Mouse (Mus musculus) heart, postnatal 36 days (tissue): ENCODE data around the gene Med23. TPM values are rescaled to one million over a fixed set of nuclear protein-coding genes. Genes with fewer than 3 reads are reported as not detected.
A peak's percentile ranks its signal among the peaks of the same experiment; 100 is the strongest.

Experiments used
- DNase-seq, 2 experiments: peaks; one replicate each; pipeline ENCODE4 v3.0.0; 2021 to 2022
- intact Hi-C: fragments of 180-260 bp; cut with DNase I; formaldehyde crosslinking; loops from one replicate; pipeline ENCODE4 v1.15.1; 2025
- total RNA-seq, 2 experiments: library from RNA; stranded (reverse); gene quantifications; 2 replicates each; pipeline ENCODE4 v1.2.3; 2021

Gene Med23
- 10 to 100 TPM; 14.1 to 15.4 TPM for total RNA-seq

DNA sequence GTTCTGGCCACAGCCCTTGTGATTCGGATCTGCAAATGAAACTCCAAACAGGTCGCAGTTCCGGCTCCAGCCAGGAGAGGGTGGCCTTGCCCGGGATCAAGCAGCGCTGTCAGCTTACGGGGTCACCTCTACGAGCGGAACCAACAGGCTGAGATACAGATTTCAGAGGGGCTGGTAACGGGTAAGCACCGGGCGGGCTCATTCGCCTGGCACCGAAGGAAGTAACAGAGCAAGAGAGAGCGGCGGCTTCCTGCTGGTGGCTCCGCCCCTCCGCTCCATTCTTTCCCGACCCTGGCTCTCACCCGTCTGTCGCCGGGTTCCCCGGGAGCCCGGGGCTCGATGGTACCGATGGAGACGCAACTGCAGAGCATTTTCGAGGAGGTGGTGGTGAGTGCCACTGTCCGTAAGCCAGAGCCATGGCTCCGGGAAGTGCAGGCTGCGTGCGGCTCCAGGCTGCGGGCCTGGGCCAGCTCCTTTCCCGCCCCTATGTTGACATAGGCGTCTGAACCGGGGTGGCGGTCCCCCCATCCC lies at the start of gene Med23:
TSS of gene Med23 (plus strand) at position 227 of the 531 bp plus-strand sequence.
- intact Hi-C loops, result loop anchor here (1.0 to 5.0 kb wide), 2 partner anchors 73 to 349 kb away; no protein-coding TSS in a partner anchor
- DNase-seq, result peak; percentile 97 to 99

DNA sequence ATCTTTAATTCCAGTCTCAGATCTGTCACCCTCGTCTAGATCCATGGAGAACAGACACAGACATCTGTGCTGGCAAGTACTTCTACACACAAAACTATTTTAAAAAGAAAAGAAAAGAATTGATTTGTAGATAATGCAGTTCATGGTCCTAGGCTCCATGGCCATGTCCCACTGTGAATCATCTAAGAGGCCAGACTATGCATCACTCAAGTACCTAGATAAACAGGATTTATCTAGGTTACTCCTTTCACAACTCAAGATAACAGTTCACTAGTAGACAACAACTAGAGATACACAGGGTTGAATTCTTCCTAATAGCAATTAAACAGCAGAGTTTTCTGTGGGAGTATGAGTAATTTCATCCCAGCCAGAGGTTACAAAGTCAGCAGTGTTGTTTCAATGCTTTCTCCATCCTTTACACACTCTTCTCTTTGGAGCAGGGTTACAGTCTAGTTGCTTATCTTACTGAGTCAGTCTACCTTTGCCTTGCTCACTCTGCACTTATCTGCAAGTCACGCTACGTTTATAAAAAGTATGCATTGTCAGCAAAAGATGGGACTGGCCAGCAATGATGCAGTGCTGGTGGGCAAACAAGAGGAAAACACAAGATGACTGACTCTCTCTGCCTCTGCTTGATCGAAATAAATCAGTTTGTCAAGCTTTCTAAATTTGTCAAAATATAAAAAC lies 47.7 kb upstream of the Med23 start:
- intact Hi-C loops, result no loop called here

DNA sequence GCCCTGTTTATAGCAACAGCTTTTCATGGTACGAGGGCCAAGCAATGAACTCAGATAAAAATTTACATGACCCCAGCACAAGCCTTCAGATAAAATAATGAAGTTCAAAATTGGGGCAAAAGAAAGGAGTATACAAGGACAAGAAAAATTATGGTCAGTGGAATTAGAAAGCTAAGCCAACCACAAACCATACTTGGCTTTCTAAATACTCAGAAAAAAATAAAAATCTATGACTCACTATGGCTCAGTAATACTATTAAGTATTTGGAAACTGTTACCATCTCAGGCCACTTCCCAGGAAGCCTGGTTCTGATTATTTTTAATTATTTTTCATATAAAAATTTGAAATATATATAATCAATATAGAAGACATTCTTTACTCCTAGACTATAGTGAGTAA lies 46.9 kb upstream of the Med23 start:
- DNase-seq, result no peak
- intact Hi-C loops, result no loop called here

More for the DNA sequence above, 47.7 kb upstream of the Med23 start:
- DNase-seq, result no peak

DNA sequence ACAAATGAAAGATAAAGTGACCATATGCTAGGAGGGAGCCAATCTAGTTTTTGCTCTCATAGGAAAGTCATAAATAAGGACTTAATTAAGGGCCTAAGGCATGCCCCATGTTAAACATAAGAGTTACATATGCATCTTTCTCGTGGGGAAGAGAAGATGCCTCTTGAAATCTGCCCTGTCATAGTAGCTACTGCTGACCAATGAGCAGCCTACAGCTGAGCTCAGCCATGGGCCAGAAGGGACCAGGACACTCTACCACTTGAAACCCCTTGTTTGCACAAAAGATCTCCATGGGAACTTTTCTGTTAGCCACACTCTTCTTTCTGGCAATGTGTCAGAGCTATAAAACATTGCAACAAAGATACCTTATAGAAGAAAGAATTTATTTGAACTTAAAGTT lies 46.5 kb upstream of the Med23 start:
- intact Hi-C loops, result no loop called here
- DNase-seq, result no peak

DNA sequence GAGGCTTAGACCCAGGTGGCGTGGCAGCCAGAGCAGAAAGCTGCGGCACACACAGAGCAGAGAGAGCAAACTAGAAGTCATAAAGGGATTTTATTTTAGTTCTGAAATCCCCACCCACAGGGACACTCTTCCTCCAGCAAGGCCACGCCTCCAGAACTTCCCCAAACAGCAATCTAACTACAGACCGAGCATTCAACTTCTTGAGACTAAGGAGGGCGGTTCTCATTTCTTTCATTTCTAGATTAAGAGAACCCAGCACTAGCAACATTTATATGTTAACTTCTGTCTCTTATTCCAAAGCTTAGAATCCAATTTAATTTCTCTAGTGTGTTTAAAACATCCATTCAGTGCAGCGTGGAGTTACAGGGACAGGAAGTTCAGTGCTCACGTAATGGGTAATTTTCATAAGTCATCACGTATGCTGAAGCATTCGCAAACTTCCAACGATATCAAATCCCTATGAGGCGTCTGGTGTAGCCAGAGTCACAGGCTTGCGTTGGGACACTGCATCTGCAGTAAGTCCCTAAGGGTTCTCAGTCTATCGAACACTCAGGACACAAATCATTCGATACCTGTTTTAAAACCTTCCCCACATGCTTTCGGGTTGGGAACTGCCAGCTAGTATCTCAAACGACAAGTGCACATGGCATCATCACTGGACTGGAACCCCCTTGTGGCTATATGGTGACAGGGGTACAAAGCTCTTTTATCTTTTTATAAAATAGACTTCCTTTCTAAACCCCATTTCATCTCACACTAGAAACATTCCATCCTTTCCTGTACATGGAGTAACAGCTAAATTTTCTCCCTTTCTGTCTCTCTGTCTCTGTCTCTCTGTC lies 45.9 kb upstream of the Med23 start:
- intact Hi-C loops, result no loop called here
- no peak for DNase-seq

DNA sequence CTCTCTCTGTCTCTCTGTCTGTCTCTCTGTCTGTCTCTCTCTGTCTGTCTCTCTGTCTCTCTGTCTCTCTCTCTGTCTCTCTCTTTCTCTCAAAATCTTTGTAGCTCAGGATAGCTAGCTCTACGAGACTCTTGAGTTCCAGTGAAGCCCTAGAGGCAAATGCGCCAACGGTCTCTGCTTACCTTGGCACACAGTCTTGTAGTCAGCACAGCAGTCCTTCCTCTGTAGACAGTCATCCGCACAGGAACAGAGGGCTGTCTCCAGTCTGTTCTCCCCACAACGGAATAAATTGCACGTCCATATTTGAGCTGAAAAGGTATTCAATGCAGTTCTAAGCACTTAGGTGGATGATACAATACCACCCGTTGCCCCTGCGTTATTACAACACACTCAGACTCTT lies 45.2 kb upstream of the Med23 start:
- DNase-seq, result no peak
- intact Hi-C loops, result no loop called here

DNA sequence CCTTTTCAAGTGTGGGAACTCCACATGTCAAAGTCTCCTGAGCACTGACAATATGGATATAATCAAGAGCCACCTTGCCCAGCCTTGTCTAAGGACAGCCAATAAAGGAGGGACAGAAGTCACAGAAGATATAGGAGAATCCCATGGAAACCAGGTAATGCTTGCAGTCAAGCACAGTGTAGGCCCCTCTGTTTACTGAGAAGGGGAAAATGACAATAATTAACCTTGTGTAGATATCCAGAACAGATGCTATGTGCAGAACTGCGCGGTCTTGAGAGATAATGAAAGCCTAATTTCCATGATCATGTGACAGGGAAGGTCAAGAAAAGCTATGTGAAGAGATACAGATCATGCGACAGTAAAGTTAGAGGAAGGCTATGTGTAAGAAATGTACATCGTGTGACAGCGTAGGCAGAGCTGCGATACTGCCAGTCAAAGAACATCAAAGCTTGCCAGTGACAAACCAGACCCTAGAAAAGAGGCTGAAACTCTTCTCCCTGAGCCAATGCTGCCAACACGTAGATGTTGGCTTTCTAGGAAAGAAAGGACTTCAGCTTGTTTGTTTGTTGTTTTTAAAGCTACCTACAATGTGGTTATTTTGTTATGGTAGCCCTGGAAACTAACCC lies 44.2 kb upstream of the Med23 start:
- intact Hi-C loops, result no loop called here
- no peak for DNase-seq

DNA sequence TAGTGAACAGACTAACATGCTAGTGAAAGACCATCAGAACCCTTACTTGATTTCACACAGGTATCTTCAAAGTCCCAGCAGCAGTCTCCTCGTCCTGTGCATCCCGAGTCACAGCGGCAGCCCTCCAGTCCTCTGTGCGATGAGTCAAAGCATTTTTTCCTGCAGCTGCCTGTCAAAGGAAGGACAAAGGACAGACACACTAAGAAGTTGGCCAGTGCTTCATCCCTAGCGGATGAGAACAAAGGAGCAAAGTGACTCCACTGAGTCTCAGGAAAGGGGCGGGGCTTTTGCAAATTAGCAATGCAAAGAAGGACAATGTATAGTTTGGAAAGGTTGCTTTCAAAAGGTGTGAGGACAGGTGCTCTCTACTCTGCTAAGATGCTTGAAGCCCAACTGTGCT lies 43.7 kb upstream of the Med23 start:
- no peak for DNase-seq
- intact Hi-C loops, result no loop called here

DNA sequence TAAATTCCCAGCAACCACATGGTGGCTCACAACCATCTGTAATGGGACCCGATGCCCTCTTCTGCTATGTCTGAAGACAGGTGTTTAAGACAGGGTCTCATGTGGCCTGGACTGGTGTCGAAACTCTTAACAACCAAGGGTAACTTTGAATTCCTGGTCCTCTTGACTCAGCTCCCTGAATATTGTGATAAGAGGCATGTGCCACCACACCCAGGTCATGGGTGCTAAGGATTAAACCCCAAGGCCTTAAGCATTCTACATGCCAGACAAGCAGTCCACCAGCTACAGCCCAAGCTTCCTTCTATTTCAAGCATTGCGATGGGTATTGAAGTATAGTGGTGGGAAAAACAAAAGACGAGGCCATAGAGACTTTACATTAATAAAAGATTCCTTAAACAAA lies 41.6 kb upstream of the Med23 start:
- intact Hi-C loops, result no loop called here

DNA sequence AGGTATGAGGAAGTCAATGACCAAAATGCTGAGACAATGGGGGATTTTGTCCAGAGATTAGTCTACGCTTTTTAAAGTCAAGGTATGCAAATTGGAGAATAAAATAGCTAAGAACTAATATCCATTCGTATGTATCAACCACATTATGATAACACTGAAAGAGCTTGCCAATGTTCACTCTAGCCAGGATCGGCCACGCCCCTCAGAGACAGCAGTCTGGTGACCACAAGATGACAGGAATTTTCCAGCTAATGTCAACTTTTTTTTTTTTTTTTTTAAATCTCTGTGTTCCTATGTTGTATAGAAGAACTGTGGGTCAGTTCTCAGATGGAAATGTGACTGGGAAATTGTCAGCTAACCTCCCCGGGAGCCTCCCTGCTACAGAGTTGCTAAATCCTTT lies 39.3 kb upstream of the Med23 start:
- DNase-seq, result no peak
- intact Hi-C loops, result no loop called here

More for the DNA sequence above, 41.6 kb upstream of the Med23 start:
- DNase-seq, result no peak

DNA sequence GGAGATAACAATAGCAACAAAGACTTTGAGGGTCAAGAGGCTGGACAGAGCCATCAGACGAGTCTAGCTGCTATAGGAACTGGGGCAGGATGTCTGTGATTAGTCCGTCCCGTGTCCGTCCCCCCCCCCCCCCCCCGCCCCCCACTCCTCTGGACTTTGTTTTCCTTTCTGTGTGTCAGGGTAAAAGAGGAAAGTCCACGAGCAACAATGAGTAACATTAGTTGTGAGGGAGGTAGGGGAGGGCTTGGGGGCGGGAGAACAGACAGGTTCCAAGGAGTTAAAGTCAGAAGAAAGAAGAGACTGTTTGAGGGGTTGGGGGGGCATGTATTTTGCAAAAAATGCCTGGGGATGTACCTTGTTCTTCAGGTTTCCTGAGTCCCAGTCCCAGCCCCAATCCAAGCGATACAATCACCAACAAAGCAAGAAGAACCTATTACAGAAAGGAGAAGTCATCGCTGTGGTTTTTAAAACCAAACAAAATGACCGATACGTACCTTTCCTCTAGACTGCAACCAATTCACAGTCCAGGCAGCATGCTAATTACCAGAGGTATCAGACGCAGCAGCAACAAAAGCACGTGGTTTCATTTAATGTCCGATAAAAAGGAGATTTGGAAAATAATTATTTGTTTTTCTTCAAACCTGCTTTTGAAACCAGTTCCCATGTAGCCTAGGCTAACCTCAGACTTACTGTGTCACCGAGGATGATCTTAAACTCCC lies 38.2 kb upstream of the Med23 start:
- DNase-seq, result no peak
- intact Hi-C loops, result no loop called here

DNA sequence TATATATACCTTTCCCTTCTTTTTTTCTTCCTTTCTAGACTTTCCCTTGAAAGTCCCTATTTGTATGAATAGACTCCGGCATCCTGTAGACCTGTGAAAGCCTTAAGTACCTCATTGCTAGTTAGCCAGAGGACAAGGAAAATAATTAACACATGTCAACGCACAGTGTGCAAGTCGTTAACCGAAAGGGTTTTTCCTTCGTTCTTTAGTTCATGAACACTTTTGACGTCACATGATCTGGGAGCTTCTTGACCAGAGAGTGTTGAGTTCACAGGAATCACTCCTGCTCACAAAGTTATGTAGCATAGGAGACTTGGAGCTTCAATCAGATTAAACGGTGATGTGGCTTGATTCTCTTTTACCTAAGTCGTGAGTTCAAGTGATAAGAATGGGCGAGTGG lies 37.5 kb upstream of the Med23 start:
- no peak for DNase-seq
- intact Hi-C loops, result no loop called here

DNA sequence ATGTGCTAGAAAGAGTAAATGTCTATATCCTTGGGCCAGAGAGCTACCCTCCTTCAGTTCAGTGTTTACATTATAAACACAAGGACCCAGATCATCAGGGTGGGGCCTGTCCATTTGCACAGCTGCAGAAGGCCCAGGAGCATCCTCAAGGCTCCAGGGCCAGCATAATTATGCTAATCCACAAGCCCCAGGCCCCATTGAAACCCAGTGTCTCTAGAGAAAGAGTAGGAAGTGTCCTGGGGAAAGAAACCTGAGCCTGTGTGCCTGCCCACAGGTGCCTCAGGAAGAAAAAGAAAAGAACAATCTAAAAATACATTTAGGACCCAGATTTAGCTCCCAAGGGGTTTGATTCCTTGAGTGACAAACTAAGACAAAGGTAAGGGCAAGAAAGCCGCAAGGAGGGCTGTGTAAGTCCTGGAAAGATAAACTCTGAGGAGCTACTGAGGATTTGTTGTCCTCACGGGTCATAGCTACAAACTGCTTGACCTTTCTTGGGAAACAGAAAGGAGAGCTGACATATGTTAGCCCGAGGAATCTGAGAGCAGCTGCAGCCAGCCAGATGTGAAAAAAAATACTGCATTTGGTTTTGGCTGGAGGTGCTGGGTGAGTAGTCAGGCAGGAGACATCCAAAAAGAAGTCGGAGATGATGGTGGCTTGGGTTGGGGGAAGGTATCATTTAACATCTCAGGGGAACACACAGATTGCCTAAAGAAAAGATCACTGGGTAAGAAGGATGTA lies 35.0 kb upstream of the Med23 start:
- no peak for DNase-seq
- intact Hi-C loops, result no loop called here

DNA sequence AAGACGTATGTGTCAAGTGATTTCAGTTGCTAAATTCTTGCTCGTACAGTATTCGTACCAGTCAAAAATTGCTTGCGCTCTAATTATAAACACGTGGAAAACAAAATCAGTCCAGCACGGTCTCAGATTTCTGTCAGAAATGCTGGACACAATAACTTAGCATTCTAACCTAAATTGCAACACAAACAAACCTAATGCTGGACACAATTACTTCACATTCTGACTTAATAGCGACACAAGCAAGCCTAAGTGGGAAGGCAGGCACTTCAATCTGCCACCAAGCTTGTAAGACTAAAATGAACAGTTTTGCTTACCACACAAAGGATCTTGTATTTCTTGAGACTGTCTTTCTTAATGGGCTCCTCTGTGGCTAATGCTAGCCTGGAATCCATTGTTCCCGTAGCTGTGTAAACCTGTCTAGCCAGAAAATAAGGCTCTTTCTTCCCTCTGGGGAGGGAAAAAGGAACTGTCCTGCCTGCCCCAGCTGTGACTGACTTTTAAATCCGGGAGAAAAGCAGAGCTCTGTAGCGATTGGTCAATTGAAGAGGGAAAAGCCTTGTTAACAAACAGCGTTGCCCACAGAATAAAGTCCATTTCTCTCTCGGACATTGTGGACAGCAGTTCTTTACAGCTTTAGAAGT lies 34.0 kb upstream of the Med23 start:
- DNase-seq, result peak in 1 of 2 experiments; percentile 25
- intact Hi-C loops, result no loop called here

DNA sequence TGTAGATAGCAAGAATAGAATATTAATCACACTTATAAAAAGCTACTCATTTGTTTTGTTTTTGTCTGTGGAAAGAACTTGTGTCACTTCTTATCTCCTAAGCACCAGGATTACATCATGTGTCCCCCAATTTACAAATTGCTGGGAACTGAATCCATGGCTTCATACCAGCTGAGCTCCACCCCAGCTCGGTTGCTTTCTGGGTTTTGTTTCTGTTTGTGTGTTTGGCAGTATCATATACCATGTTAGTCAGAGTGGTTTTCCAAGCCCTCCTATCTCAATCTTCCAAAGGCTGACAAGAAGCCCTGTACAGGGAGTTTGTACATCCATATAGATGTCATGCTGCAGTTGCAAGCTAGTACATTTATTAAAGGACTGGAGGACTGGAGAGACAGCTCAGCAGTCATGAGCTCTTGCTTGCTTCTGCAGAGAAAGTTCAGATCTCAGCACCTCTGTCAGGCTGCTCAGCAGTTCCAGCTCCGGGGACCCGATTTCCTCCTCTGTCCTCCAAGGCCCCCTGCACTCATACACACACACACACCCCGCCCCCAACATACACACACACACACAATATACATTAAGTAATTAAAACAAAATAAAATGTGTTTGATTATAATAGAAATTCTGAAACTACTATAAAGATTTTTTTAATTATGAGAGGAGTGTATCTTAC lies 33.3 kb upstream of the Med23 start:
- intact Hi-C loops, result no loop called here
- DNase-seq, result peak in 1 of 2 experiments; percentile 18

DNA sequence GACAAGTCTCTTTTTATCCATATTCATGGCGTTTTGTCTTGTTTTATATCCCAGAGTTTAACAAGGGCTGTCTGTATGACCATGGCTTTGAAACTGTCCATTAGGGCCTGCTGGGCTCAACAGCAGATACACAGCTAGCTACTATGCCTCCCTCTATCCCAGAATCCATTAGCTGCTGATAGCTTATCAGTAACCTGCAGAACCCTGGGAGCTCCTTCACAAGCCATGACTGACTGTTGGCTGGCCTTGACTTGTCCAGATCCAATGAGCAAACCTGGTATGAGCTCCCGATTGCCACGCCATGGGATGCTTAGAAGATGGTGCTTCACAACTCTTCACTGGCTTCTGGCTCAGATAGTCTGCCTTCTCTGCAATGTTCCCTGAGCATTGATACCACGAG lies 29.0 kb upstream of the Med23 start:
- DNase-seq, result no peak
- intact Hi-C loops, result no loop called here

DNA sequence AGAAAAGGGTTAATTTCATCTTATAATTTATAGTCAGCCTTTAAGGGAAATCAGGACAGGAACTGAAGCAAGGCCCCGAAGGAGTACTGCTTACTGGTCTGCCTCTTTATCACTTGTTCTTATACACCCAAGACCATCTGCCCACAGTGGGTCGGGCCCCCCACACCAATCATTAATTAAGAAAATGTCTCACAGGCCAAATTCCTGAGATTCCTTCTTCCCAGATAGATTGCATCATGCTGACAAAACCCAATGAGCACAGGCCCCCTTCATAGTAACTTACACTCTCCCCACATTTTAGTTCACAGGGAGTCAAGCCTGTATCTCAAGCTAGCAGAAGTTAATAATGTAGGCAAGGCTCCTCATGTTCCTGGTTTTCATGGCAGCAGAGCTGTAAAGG lies 27.8 kb upstream of the Med23 start:
- no peak for DNase-seq
- intact Hi-C loops, result no loop called here

DNA sequence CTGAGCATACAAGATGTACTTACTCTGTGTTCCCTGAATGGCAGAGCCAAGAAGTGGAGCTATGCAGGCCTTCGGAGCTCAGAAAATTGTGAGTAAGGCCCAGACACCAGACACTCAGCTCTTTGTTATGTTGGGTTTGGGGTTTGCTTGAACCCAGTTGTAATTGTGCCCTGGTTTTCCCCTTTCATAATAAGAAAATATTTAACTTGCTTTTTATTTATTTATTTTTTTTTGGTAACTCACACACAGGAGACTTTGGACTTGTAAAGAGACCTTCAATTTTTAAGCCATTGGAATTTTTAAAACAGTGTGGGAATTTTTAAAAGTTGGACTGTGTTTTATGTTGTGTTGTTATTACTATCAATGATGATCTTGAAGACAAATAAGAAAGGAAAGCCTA lies 27.1 kb upstream of the Med23 start, which contains the start of gene Enpp3:
TSS of gene Enpp3 (minus strand) at position 148 of the 400 bp plus-strand sequence.
- no peak for DNase-seq
- intact Hi-C loops, result no loop called here

DNA sequence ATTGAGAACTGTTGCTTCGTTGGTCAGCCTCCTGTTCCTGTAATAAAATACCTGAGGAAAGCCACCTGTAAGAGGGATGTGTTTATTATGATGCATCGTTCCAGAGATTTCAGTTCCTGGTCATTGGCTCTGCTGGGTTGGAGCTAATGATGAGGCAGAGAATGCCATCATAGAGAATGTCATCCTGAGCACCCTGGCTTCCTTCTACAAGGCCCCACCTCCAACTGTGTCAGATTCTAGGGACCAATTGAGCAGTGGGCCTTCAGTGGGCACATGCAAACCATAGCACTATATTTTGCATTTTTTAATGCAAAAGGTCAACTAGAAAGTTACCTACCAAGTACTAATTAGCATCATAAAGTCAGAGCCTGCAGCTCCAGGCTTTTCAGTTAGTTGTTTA lies 6.6 kb upstream of the Med23 start:
- no peak for DNase-seq
- intact Hi-C loops, result no loop called here
